Mouse (Mus musculus): Measurements from ENCODE around the gene 2310033P09Rik. TPM values are rescaled to one million over a fixed set of nuclear protein-coding genes. Genes with fewer than 3 reads are reported as not detected.

The 2310033P09Rik gene
- polyA plus RNA-seq, 1 experiment from 2014 or later = 34.1 TPM

DNA sequence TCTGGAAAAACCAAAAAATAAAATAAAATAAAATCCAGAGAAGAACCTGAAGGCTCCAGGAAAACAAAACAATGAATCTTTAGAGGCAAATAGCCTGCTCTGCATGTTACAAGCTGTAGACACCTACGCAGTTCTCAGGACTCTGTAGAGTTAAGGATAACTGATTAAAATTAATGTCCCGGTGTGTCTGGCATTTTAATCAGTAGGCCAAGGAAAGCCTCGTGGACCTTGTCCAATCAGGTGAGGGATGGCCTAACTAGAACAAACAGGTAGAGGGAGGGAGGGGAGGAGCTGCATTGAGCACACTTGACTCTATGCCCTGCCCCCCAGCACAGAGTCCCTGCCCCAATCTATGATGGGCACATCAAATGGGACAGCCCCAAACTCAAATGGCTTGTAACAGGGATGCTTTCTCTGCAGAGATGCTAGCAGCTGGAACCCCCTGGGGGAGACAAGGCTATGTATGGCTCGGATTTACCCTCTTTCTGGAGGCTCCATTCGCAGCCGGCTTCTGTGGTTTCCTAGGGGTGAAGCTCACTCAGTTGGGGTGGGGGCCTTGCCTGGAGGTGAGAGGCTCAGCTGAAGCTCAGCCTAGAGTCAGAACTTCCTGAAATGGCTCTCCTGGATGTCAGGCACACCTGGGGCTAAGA is 33.8 kb upstream of the 2310033P09Rik start:
- Histone ChIP-seq H3K9ac (no peak overlapping the region), H3K4me1 (0 out of 2 replicates have a peak, but pooled peaks cover 14% of the 10 kb centered on the region), H3K36me3 (no peaks in the 10 kb centered on the region), H3K27me3 (peaks cover 68% of the 10 kb centered on the region), H3K9me3 (no peaks in the 10 kb centered on the region), H3K27ac (no peak overlapping the region), H3K4me3 (no peak overlapping the region), H3K4me2 (replicated peaks) (no peak overlapping the region)
- 63% methylated on average over 6 of the region's 6 CpGs for WGBS
- ATAC-seq (ENCODE audit: low FRiP score, low read depth) = no peak

DNA sequence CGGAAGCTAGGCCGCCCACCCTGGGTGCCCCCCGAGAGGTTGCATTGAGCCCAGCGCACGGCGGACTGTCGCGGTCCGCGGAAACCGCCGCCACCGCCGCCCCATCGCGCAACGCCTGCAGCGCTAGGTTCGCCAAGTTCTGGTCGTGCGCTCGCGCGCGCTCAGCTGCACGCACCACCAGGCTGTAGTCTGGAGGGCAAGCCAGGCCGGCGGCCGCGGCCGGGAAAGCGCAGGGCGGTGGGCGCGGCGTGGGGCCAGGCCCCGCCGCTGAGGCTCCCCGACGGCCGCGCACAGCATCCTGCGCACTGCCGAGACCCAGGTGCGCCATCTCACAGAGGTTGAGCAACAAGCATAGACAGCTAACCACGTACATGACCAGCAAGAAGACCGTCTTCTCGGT is 31.6 kb upstream of the 2310033P09Rik start:
- no peak overlapping the region for H3K9ac ChIP-seq
- H3K4me3 ChIP-seq = peak overlapping the region; percentile 34
- no peak overlapping the region for H3K27ac ChIP-seq
- ATAC-seq (ENCODE audit: low FRiP score, low read depth) = no peak
- no peaks in the 10 kb centered on the region for H3K9me3 ChIP-seq
- H3K4me1 ChIP-seq = 0 out of 2 replicates have a peak, but pooled peaks cover 14% of the 10 kb centered on the region
- H3K27me3 ChIP-seq = peaks cover 89% of the 10 kb centered on the region
- H3K4me2 ChIP-seq (replicated peaks) = peak overlapping the region; percentile 51
- 3% methylated on average over 48 of the region's 48 CpGs for WGBS
- no peaks in the 10 kb centered on the region for H3K36me3 ChIP-seq

DNA sequence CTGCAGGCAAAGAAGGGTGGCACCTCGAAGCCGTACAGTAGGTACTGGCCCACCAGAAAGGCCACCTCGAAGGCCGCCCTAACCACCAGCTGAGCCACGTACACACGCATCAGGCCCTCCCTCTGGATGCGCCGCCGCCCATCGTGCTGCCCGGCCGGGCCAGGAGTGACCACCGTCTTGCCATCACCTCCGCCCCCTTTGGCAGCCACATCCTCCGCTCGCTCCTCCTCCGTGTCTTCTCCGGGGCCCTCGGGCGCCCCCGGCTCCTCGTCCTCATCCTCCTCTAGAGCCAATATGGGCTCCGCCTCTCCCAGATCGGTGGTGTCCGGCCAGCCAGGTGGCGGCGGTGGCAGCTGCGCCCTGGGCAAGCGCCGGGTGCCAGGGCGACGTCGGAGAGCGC is 31.2 kb upstream of the 2310033P09Rik start:
- H3K27ac ChIP-seq = no peak overlapping the region
- no peak overlapping the region for H3K9ac ChIP-seq
- WGBS = 6% methylated on average over 33 of the region's 34 CpGs
- no peak for ATAC-seq (ENCODE audit: low FRiP score, low read depth)
- H3K27me3 ChIP-seq = peaks cover 94% of the 10 kb centered on the region
- no peaks in the 10 kb centered on the region for H3K36me3 ChIP-seq
- H3K9me3 ChIP-seq = no peaks in the 10 kb centered on the region
- H3K4me3 ChIP-seq = peak overlapping the region; percentile 34
- H3K4me1 ChIP-seq = 0 out of 2 replicates have a peak, but pooled peaks cover 14% of the 10 kb centered on the region
- H3K4me2 ChIP-seq (replicated peaks) = peak overlapping the region; percentile 51

- peaks cover 42% of the 10 kb centered on the region for H3K27me3 ChIP-seq
- H3K4me1 ChIP-seq = no peaks in the 10 kb centered on the region
- no peak within 1 kb of the TSS for H3K4me3 ChIP-seq
- 40% methylated on average over 3 of the region's 3 CpGs for WGBS
- no peaks in the 10 kb centered on the region for H3K9me3 ChIP-seq
- ATAC-seq (ENCODE audit: low FRiP score, low read depth) = no peak
- no peak within 1 kb of the TSS; the same call in 1 of the 2 replicates for H3K9ac ChIP-seq
- H3K27ac ChIP-seq = no peak within 1 kb of the TSS
- peaks cover 44% of the 10 kb centered on the region for H3K36me3 ChIP-seq
- H3K4me2 ChIP-seq (replicated peaks) = no peak within 1 kb of the TSS
Observed at GRCm38 (mm10) chr11:59182864-59183331, 25.2 kb upstream of the 2310033P09Rik start, which contains the start of gene Gjc2. TSS of gene Gjc2 (minus strand) at chr11:59183213.

- ATAC-seq (ENCODE audit: low FRiP score, low read depth) = no peak
- Histone ChIP-seq H3K36me3 (peaks cover 44% of the 10 kb centered on the region), H3K4me3 (no peak overlapping the region), H3K4me2 (replicated peaks) (no peak overlapping the region), H3K27ac (no peak overlapping the region), H3K4me1 (0 out of 2 replicates have a peak, but pooled peaks cover 3% of the 10 kb centered on the region), H3K9ac (no peak overlapping the region), H3K27me3 (peaks cover 33% of the 10 kb centered on the region), H3K9me3 (no peaks in the 10 kb centered on the region)
- 45% methylated on average over 3 of the region's 3 CpGs for WGBS
Observed at GRCm38 (mm10) chr11:59183821-59184220, 24.3 kb upstream of the 2310033P09Rik start.

DNA sequence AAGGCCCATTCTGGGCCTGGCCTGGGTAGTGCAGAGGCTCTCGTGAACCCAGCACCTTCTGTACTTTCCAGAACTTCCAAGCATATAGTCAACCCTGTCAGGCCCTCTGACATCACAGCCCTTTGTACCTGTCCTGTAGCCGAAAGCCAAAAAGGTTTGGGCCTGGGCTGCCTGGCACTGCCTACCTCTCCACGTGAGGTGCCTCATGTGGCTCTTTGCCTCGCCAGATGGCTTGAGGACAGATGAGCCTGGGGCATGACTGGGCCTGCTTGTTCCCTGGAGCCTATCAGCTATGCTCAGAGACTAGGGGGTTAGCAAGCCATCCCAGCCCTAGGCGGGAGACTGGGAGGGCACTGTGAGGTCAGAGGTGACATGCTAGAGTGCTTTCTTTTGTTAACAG is 22.6 kb upstream of the 2310033P09Rik start:
- no peak overlapping the region for H3K4me2 ChIP-seq (replicated peaks)
- H3K36me3 ChIP-seq = peaks cover 44% of the 10 kb centered on the region
- H3K4me1 ChIP-seq = peaks cover 11% of the 10 kb centered on the region; the same call in 1 of the 2 replicates
- H3K9ac ChIP-seq = no peak overlapping the region
- no peak overlapping the region for H3K4me3 ChIP-seq
- no peak overlapping the region for H3K27ac ChIP-seq
- no peak for ATAC-seq (ENCODE audit: low FRiP score, low read depth)
- no peaks in the 10 kb centered on the region for H3K9me3 ChIP-seq
- H3K27me3 ChIP-seq = peaks cover 16% of the 10 kb centered on the region
- 83% methylated on average over 5 of the region's 5 CpGs for WGBS

GRCm38 (mm10) chr11:59187706-59188105 is 20.4 kb upstream of the 2310033P09Rik start:
- peaks cover 17% of the 10 kb centered on the region for H3K4me1 ChIP-seq
- H3K27ac ChIP-seq = no peak overlapping the region
- peaks cover 40% of the 10 kb centered on the region for H3K36me3 ChIP-seq
- H3K27me3 ChIP-seq = no peaks in the 10 kb centered on the region
- ATAC-seq (ENCODE audit: low FRiP score, low read depth) = no peak
- H3K9me3 ChIP-seq = no peaks in the 10 kb centered on the region
- no peak overlapping the region for H3K9ac ChIP-seq
- no peak overlapping the region for H3K4me2 ChIP-seq (replicated peaks)
- H3K4me3 ChIP-seq = no peak overlapping the region
- WGBS = 80% methylated on average over 6 of the region's 6 CpGs

- Histone ChIP-seq H3K4me1 (peaks cover 17% of the 10 kb centered on the region), H3K4me3 (peak overlapping the region; percentile 66), H3K27ac (peak overlapping the region; percentile 90), H3K9me3 (no peaks in the 10 kb centered on the region), H3K27me3 (no peaks in the 10 kb centered on the region), H3K9ac (peak overlapping the region; percentile 82), H3K4me2 (replicated peaks) (peak overlapping the region; percentile 83), H3K36me3 (peaks cover 5% of the 10 kb centered on the region)
- under 1% methylated on average over 59 of the region's 59 CpGs for WGBS
- ATAC-seq (ENCODE audit: low FRiP score, low read depth) = peak; percentile 96
Observed at GRCm38 (mm10) chr11:59191231-59192058, 16.7 kb upstream of the 2310033P09Rik start.

DNA sequence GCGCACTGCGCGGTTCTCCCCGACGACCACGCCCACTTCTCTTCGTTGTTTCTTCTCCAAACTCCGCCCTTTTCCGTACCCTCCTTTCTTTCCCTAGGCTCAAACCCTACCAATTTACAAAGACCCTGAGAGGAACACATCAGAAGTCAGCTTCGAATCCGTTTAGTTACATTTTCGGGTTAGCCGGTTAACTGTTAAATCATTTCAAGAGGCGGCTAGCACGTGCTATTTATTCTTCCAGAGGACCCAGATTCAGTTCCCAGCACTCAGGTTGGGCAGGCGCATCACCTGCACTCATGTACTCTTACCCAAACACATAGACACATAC is 16.1 kb upstream of the 2310033P09Rik start, which contains the start of gene Guk1:
Gene Guk1 (minus strand): TSS at position 154 of the 328 bp plus-strand sequence.
- ATAC-seq (ENCODE audit: low FRiP score, low read depth) = peak; percentile 9; the same call in 1 of the 2 replicates
- H3K4me3 ChIP-seq = peak within 1 kb of the TSS; percentile 66
- H3K36me3 ChIP-seq = no peaks in the 10 kb centered on the region

DNA sequence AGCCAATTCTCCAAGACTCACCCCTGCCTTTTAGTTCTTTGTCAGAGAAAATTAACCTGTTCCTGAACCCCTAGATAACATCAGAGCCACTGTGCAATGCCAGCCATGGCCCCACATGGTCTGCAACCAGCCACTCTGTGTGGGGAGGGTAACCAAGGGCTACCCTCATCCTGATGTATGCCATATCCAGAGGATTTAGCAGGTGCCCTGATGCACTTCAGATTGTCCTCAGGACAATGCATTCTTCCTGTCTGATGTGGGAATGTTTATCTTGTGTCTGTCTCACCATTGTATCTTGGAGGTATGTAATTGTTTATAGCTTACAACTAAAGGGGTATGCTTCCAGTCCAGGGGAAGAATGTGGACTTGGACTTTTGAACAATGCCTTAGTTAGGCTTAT is 11.9 kb upstream of the 2310033P09Rik start:
- Histone ChIP-seq H3K27ac (no peak overlapping the region), H3K9ac (no peak overlapping the region), H3K4me3 (no peak overlapping the region), H3K27me3 (no peaks in the 10 kb centered on the region), H3K36me3 (peaks cover 19% of the 10 kb centered on the region), H3K9me3 (no peaks in the 10 kb centered on the region), H3K4me1 (peaks cover 5% of the 10 kb centered on the region), H3K4me2 (replicated peaks) (no peak overlapping the region)
- ATAC-seq (ENCODE audit: low FRiP score, low read depth) = no peak

More for the DNA sequence above, 16.1 kb upstream of the 2310033P09Rik start, which contains the start of gene Guk1:
- 5% methylated on average over 16 of the region's 16 CpGs for WGBS
- Histone ChIP-seq H3K27ac (peak within 1 kb of the TSS; percentile 90), H3K9ac (peak within 1 kb of the TSS; percentile 82), H3K4me1 (peaks cover 17% of the 10 kb centered on the region), H3K9me3 (no peaks in the 10 kb centered on the region), H3K27me3 (no peaks in the 10 kb centered on the region), H3K4me2 (replicated peaks) (peak within 1 kb of the TSS; percentile 83)

- peak overlapping the region; percentile 93 for H3K4me2 ChIP-seq (replicated peaks)
- H3K4me1 ChIP-seq = peaks cover 14% of the 10 kb centered on the region
- no peaks in the 10 kb centered on the region for H3K27me3 ChIP-seq
- H3K27ac ChIP-seq = peak overlapping the region; percentile 71; the same call in 1 of the 2 replicates
- peak overlapping the region; percentile 93 for H3K4me3 ChIP-seq
- H3K36me3 ChIP-seq = peaks cover 44% of the 10 kb centered on the region
- 31% methylated on average over 16 of the region's 16 CpGs for WGBS
- ATAC-seq (ENCODE audit: low FRiP score, low read depth) = 0 out of 2 replicates have a peak, but pooled peaks have one; percentile 1
- no peaks in the 10 kb centered on the region for H3K9me3 ChIP-seq
- peak overlapping the region; percentile 88 for H3K9ac ChIP-seq
Observed at GRCm38 (mm10) chr11:59201216-59202002, 6.7 kb upstream of the 2310033P09Rik start.
